Mouse (Mus musculus) erythroid progenitor cell, adult 5-6 weeks (primary cell): ENCODE results near the gene Mex3b. TPM values are rescaled to one million over a fixed set of nuclear protein-coding genes. Genes with fewer than 3 reads are reported as not detected.

Experiments used
- ATAC-seq: replicated peaks from 2 replicates; pipeline ENCODE4 v1.8.0; 2016; ENCODE audit warnings: moderate number of reproducible peaks, mild to moderate bottlenecking, moderate TSS enrichment, inconsistent platforms; ENCODE audit not compliant: poor library complexity, low FRiP score, severe bottlenecking
- total RNA-seq, 2 experiments: library from RNA; stranded (forward) in 1 of 2; stranded (reverse) in 1 of 2; fragments of 150-400 nt in 1 of 2; fragments of 186-747, 209-891 nt in 1 of 2; gene quantifications; 2 replicates each; pipeline versions ENCODE4 v1.2.3 to v1.2.4; 2015 to 2017; ENCODE audit warnings: low replicate concordance in 2 of 2

Mex3b gene
- 0.72 and 0.84 TPM in 2 replicates for total RNA-seq (2015; ENCODE audit: low replicate concordance)
- 0.39 and 3.3 TPM in 2 replicates for total RNA-seq (2017; ENCODE audit: low replicate concordance)

- no peak for ATAC-seq
Observed at GRCm38 (mm10) chr7:82867271-82868121, at the start of gene Mex3b. Gene Mex3b, plus strand, starts transcription at chr7:82867333.

- ATAC-seq = no peak
Observed at GRCm38 (mm10) chr7:82819541-82819940, 47.6 kb upstream of the Mex3b start.

- ATAC-seq = no peak
Observed at GRCm38 (mm10) chr7:82820661-82821060, 46.5 kb upstream of the Mex3b start.

DNA sequence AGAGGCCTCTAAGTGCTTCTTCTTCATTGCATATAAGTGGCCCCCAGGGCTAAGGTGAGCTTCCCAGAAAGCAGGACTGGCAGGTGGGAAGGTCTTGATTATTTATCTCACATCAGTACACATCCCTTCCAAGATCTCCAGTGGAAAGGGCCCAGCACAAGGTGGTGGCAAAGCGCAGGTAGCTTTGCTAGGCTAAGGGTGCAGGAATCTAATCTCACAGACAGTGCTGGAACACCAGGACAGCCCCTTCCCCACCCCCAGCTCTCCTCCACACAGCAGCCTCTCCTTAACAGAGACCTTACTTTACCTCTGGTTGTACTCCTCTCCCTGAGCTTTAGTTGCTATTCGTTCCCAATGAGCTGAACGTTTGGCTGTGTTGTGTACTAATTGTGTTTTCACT is 45.6 kb upstream of the Mex3b start:
- no peak for ATAC-seq

GRCm38 (mm10) chr7:82822528-82822927 is 44.6 kb upstream of the Mex3b start:
- ATAC-seq = no peak

DNA sequence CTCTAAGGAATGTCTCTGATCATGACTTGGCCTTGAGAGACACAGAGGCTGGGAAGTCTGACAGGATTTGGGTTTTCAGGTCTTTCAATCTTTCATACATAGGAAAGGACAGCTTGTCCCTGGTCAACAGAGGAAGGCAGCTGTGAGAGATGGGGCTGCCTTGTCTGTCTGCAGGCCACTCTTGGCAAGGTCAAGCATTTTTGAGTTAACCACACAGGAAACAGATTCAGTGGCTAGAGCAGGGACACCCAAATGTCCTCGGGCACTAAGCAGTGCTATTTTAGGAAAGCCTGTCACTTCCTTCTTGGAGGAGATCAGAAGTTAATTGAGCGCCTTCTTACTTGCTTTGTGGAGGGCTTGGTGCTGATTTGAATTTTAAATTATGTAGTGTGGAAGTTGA is 38.9 kb upstream of the Mex3b start:
- ATAC-seq = no peak

DNA sequence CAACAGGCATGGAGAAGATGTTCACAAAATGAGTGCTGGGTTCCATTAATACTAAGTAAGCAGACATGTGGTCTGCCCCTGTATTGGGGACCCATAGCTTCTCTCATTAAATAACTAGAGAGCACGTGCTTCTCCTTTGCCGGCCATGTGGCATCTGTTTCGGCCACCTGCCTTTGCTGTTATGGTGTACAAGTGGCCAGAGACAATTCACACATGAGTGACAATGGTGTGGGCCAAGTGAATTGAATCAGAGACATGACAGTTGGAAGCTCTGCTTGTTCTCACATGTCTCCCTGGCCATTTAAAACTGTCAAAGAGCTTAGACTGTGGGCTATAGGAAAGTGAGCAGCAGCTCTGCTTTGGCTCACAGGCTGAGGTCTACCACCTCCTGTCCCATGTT is 37.6 kb upstream of the Mex3b start:
- ATAC-seq = no peak

DNA sequence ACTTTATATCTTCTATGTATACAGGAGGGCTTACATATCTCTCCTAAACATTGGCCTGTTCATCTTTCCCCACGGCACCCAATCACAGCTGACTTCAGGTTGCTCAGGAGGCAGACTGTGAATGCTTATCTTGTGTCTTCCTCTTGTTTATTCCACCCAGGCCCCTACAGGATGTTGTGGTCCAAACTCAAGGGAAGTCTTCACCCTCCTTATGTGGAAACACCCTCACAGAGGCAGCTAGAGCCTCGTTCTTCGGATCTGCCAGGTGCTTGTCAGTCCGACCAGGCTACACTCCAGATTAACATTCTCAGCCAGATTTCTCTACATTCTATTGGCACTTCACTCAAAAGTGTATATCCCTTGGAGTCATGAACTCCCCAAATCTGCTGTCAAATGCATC is 32.7 kb upstream of the Mex3b start:
- ATAC-seq = no peak

DNA sequence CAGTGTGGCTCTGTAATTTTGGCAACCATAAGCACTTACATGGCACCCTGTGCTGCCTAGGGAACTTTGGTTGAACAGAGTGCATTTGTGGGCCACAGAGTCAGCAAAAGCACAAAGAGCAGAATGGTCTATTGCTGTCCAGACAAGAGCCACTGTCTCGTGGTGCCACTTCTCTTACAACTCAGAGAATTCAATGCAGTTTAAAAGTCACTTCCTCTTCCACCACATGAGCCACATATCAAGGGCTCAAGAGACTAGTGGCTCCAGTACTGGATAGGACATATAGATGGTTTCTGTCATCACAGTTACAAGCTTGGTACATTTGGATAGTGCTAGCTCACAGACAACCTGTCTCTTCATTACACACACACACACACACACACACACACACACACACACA is 28.7 kb upstream of the Mex3b start:
- ATAC-seq = no peak

GRCm38 (mm10) chr7:82838965-82839675 is 28.0 kb upstream of the Mex3b start:
- no peak for ATAC-seq

GRCm38 (mm10) chr7:82842222-82842920 is 24.8 kb upstream of the Mex3b start:
- no peak for ATAC-seq

- no peak for ATAC-seq
Observed at GRCm38 (mm10) chr7:82850756-82851155, 16.4 kb upstream of the Mex3b start.

DNA sequence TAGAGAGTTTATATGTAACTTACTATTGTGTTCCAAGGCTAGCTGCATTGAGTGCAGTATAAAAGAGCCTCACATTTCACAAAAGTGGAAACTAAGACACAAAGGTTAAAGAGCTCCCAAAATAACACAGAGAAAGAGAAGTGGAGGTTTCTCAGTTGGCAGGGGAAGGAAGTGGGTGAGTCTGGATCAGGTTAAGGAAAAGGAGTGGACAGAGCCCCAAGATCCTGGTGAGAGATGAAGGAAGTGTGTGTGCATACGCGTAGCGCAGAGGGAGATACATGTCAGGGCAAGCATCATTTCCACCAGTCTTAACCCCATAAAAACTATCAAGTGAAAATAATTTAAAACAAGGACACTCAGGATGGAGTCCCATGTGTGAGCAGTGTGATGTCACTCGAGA is 15.5 kb upstream of the Mex3b start:
- no peak for ATAC-seq

DNA sequence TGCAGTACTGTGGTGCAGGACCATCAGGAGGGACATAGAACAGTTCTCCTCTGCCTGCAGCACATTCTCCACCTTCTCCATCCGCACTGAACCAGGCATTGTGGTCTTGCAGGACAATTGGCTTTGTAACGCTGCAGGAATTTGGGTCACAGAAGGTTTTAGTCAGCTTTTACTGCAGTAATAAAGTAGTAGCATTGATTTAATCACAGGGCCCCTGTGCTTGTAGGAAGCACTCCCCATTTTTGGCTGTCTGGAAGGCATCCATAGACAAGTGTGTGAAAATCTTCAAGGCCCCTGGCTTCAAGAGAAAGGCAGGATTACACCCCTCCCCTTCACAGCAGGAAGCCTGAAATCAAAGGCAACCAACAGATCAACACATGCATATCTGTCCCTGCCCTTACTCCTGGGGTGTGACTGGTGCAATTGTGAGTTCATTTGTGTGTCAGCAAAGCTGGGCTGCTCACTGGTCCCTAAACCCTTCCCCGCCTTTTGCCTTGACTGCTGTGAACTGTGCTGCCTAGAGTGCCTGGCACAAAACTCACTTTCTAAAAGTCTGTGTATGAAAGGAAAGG is 12.9 kb upstream of the Mex3b start:
- no peak for ATAC-seq

DNA sequence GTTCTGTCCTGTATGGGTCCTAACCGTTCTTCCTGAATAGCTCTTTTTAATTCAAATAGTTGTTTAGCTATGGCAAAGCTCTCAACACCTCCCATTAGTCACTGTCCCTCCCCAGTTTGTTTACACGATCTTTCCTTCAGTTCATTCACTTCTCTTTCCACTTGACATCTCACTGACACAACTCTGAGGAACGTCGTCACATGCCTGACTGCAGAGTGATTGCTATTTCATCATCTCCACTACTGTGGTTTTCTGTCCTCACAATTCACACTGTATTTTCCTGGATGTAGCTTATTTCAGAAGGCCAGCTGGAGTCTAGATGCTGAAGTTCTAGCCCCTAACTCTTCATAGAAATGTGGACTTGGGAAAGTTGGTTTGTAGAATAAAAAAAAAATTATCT is 8.5 kb upstream of the Mex3b start:
- no peak for ATAC-seq

GRCm38 (mm10) chr7:82860626-82861025 is 6.5 kb upstream of the Mex3b start:
- no peak for ATAC-seq

DNA sequence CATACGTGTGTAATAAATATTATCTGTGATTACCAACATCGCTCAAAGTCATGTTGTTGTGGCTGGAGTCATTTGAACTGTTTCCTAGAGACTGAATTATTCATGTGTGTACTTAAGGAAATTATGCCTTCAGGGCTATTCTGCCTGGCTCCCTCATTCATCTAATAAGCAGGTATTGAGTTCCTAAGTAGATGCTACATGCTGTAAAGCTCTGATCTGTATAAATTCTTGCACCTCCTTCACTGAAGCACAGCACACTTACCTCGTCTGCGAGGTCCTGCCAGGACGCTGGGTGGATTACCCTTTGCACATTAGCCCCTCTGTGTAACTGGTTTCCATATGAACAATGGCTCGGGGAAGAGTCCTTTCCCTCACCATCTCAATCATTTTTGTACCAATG is 3.8 kb upstream of the Mex3b start:
- no peak for ATAC-seq

DNA sequence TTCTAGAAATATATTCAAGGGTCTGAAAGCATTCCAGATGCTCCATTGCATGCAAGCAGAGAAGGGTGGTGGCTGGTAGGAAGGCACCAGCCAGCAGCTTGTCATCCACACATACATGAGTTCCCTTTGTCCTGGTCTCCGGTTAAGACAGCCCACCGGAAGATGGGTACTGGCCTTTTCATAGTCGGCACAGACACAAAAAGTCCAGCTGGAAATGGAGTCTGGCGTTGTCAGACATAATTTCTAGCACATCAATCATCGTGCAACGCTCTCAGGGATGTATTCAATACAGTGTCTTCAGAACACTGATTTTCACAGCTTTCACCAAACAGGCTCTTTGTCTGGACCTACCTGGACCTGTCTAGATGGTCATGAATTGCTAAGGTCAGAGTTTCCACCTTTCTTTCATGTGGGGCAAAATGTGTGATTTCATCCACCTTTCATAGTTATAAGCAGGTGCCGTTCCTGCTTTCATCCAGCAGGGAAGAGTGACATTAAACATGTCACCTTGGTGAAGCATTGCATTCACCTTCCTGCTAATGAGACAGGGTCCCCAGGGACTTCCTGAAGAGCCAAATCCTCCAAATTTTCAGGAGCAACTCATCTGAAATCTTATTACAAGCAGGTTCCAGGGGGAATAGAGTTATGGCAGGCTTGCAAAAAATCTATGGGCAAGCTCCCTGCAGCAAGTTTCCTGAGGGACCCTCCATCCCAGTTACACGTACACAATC is 2.7 kb upstream of the Mex3b start:
- ATAC-seq = no peak

- no peak for ATAC-seq
Observed at GRCm38 (mm10) chr7:82864991-82865771, 2.0 kb upstream of the Mex3b start.
